Comparison of ENCODE assay signal across 17 mouse cellular contexts in genomic region chr9:28977275-28977674, GRCm38 (mm10).
"Had no signal": no experiment of that assay in that cellular context is flagged by ENCODE, and none has a peak within 500 bp of the region (broad histone marks: within the 10 kb centered on the region; RNA-seq: fewer than 3 reads in every experiment).

No protein-coding gene starts in this region.

- H3K4me1 ChIP-seq: midbrain, embryonic 10.5 days; midbrain, embryonic 12.5 days; neural tube, embryonic 13.5 days; neural tube, embryonic 15.5 days; stomach, embryonic 15.5 days had no signal

- H3K27me3 ChIP-seq: midbrain, embryonic 12.5 days; neural tube, embryonic 13.5 days; neural tube, embryonic 15.5 days; stomach, embryonic 15.5 days had no signal

- ATAC-seq: midbrain, embryonic 16.5 days had no signal

- H3K4me2 ChIP-seq: lung, embryonic 14.5 days; midbrain, embryonic 12.5 days; neural tube, embryonic 13.5 days; neural tube, embryonic 15.5 days; stomach, embryonic 15.5 days had no signal

- H3K36me3 ChIP-seq: midbrain, embryonic 10.5 days; midbrain, embryonic 12.5 days; neural tube, embryonic 13.5 days; neural tube, embryonic 15.5 days; stomach, embryonic 15.5 days had no signal

- H3K9me3 ChIP-seq: midbrain, embryonic 10.5 days; midbrain, embryonic 12.5 days; stomach, embryonic 15.5 days had no signal

- H3K4me3 ChIP-seq: midbrain, embryonic 10.5 days; midbrain, embryonic 12.5 days; myocyte; neural tube, embryonic 13.5 days; neural tube, embryonic 15.5 days; stomach, embryonic 15.5 days had no signal

- DNase-seq: lung, embryonic 14.5 days; lung, postnatal 10 days; lung, postnatal 4 days; midbrain, embryonic 14.5 days; retina, postnatal 1 day; right cerebral cortex, postnatal 14 days; thymus, adult 2 months; thymus, postnatal 25 days; thymus, postnatal 4 days had no signal

- H3K9ac ChIP-seq: lung, embryonic 14.5 days; midbrain, embryonic 12.5 days; neural tube, embryonic 13.5 days; neural tube, embryonic 15.5 days; stomach, embryonic 15.5 days had no signal

- H3K27ac ChIP-seq: midbrain, embryonic 10.5 days; midbrain, embryonic 12.5 days; neural tube, embryonic 13.5 days; neural tube, embryonic 15.5 days; stomach, embryonic 15.5 days; stomach, postnatal 0 days had no signal
